Mouse (Mus musculus) left cerebral cortex, adult 18-20 months (tissue): ENCODE data around the gene Cyth2. TPM values are rescaled to one million over a fixed set of nuclear protein-coding genes. Genes with fewer than 3 reads are reported as not detected.

Experiments used
- DNase-seq, 2 experiments: peaks; one replicate each; pipeline ENCODE4 v3.0.0; 2021 to 2022; ENCODE audit warnings: low spot score in 2 of 2, mixed read lengths in 1 of 2
- total RNA-seq, 2 experiments: library from RNA; stranded (reverse); gene quantifications; 2 replicates each; pipeline ENCODE4 v1.2.3; 2021

Cyth2 gene
- total RNA-seq, 2 experiments from 2014 or later = 191 to 210 TPM

DNA sequence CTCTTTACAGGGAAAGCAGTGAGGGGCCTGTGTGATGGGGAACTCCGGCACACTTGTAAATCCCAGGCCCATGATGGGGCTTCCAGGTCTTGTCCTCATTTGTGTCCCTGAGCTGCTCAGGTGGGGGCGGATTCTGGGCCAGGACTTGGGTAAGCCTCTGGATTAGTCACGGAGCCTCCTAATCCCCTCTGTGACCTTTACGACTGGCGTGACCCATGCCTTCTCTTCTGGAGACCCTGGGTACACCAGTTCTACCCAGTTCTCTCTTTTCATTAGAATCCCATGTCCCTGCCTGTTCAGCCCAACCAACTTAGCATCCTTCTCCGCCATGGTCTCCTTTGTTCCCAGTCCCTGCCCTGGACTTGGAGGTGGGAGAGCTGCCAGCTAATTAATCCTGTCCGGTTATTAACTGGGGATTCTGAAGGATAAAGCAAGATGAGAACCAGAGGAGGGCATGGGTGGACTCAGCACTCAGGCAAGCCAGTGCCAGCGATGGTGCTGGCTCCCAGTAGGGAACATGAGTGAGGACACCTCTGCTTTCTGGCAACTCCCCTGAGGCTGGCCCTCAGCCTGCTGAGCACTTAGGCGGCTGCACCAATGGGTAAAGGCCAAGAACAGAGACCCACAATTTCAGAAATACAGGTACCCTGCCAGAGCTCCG lies 1.1 kb upstream of the Cyth2 start:
- DNase-seq = no peak

DNA sequence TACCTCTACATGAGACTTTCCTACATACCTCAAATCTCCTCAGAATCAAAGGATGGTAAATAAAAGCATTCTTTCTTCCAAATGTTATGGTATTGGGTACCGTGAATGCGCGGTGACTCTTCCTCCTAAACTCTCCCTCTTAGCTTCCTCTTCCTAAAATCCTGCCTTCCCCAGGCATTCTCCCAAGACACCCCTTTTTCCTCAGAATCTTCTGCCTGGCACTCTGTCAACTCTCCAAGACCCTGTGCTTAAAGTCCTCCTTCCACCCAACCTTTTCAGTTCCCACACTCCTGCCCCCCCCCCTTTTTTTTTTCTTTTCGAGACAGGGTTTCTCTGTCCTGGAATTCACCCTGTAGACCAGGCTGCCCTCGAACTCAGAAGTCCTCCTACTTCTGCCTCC lies 460 bp upstream of the Cyth2 start:
- DNase-seq = no peak

DNA sequence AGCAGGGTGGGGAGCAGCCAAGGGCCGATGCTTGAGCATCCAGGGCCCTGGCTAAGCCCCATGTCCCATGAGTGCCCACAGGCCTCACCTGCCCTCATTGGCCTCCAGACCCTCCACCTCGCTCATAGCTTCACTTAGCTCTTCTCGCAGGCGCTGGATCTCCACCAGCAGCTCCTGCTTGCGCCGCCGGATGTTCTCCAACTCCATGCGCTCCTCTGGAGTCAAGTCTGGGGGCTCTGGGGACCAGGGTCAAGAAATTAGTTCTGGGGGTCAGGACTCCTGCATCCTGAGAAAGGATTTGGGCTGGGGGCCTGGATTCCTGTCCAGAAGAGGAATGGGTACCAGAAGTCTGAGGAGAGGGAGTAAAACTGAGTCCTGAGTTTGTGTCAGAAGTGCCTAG lies 1.5 kb downstream of the Cyth2 start:
- no peak for DNase-seq

DNA sequence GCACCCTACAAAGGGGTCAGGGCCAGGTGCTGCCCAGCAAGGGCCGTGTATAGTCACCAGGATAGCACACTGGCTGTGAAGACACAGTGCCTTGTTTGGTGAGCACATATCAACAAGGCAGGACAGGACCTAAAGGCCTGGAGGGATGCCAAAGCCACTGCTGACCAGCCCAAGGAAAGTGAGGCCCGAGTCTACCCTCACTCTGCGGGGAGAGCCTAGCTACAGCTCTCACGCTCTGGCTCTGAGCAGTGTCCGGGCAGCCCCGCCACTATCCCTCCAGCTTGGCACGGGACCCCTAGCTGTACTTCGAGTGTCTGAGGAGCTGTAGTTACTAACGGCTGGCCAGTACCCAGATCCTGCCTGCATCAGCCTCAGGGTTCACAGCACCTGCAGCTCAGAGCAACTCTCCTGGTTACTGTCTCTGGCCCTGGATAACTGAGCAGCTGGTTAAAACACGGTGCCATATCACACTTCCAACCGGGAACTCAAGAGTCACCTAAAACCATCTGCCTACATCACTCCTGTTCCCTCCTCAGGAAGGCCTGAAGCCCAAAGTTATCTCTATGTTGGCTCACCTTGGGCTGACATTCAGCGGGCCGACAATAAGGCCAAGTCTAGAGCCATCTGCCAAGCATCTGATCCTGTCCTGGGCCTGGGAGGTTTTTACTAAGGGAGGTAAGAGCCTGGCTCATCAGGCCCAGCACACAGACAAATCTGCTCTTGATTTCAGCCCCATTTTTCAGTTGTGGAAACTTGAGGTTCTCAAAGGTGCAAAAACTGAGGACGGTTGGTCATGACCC lies 4.9 kb downstream of the Cyth2 start:
- DNase-seq = no peak

DNA sequence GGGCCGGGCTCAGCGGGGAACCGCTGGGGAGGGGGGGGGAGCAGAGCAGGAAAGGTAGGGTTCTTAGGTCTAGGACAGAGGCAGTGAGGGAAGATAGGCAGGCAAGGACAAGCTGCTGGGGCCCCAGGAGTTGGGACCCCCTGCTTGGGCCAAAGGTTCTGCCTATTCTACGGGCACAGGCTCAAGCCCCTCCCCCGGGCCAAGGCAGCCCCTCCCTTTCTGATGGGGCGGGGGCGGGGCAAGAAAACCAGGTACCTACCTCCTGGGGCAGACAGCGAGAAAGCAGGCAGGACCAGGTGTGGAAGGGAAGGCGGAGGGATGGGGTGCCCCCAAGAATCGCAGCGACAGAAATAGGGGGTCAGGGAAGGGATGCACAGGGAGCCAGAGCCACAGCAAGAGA lies 5.9 kb downstream of the Cyth2 start:
- DNase-seq = no peak

DNA sequence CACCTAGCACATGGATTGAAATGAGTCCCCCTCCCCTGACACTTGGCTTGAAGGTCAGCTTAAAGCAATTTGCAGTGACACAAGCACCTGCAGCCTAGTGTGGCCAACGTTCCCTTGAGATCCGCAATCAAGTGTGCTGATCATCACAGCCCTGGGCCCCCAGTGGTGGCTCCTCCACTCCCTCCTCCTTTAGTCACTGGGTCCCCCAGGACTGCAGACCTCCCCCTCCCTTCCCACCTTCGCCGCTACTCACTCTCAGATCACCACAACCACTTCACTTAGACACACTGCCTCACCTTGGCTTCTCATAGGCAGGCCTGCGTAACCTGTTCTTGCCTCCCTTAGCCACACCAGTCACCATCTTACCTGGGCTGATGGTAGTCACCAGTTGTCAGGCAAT lies 8.4 kb downstream of the Cyth2 start:
- no peak for DNase-seq

DNA sequence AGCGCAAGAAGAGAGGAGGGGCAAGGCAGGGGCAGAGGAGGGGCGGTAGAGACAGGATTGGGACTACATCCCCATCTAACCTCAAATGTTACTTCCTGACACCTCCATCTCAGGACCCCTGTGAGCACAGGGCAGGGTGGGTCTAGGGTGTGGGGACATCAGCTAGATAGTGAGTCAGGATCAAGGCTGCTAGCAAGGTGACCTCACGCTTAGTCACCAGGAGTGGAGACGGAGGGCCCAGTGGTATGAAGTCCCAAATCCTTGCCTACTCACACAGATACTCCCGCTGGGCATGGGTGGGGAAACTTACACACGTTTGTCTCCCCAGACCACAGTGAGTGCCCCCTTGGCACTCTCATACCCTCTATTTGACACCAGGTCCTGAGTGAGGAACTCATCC lies 11.8 kb downstream of the Cyth2 start:
- no peak for DNase-seq

DNA sequence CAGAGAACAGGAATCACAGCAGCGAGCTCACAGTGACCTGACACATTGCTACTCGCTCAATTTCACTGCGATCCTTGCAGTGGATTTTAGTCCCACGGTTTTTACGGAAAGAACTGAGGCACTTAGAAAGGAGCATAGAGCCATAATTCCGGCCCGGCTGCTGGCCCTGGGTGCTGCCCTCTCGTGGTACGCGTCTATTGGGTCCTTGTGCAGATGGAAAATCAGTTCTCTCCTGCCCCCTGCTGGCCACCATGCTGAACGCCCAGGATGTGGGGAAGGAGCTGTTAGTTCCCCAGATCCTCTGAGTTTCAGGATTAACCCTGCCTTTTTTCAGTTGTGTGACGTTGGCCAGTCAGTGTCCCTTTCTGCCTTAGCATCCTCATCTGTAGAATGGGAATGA lies 13.0 kb downstream of the Cyth2 start:
- DNase-seq = peak; percentile 94 to 97

DNA sequence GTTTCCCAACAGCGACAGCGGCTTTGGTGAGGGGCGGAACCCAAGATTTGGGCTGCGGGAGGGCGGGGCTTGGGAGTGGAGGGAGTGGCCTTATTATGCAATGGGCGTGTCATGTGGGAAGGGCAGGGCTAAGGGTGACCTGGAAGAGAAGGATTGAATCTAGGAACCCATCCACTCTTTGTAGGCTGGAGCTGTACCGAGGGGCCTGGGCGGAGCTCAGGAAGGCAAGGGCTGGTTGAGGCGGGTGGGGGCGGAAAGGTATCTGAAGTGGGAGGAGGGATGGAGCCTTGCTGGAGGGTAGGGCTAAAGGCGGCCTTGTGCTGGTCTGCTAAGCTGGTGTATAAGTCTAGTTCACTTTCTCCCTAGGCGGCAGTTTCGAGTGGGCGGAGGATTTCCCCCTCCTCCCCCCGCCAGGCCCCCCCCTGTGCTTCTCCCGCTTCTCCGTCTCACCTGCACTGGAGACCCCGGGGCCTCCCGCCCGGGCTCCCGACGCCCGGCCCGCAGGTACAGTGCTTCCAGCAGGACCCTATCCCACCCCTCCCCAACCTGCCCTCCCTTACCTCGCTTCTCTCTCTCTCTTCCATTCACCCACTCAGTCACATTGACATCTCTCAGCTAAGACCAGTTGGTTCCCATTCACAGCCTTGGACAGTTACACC lies 13.7 kb downstream of the Cyth2 start:
- no peak for DNase-seq

DNA sequence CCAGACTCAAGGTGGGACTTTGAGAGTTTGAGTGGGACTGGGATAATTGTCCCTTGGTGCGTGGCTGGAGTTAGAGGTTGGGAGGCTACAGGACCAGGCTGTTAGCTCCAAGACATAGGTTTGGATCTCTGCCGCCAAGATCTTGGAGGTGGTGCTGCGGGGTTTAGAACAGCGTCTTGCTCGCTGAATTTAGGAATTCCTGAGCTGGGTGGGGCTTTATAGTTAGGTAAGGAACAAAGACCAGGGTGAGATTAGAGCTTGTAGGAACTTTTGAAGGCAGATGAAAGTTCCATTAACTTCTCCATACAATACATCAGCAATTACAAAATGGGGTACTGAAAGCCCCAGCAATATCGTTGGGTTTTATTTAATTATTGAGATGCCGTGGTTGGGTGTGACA lies 14.4 kb downstream of the Cyth2 start:
- DNase-seq = no peak

DNA sequence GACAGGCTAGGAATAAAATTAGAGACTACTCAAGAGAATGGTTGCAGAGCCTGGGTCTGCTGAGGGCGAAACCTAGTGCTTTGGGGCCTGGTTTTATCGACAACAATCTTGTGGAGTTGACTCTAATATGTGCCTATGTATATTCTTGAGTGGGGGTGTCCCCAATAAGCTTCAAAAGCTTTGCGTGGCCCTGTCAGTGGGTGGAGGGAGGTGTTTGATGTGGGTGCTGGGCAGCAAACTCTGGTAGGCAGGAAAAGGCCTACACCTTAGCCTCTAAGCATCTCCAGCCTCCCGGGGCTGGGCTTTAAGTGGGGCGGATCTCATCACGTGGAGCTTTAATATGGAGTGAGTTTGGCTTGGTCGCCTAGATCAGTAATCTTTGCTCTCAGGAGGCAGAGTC lies 15.4 kb downstream of the Cyth2 start:
- no peak for DNase-seq

DNA sequence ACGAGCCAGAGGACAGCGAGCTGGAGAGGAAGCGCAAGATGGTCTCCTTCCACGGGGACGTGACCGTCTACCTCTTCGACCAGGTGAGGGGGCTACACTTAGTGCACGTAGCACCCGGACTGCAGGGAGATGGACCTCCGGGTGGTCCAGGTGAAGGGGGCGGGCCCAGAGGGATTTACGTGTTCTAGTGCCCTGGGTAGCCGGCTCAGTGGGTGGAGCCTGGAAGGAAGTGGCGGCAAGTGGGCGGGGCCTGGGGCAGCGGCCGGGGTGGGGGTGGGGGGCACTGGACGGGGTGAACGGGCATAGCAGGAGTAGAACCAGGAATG lies 15.9 kb downstream of the Cyth2 start:
- DNase-seq = no peak

DNA sequence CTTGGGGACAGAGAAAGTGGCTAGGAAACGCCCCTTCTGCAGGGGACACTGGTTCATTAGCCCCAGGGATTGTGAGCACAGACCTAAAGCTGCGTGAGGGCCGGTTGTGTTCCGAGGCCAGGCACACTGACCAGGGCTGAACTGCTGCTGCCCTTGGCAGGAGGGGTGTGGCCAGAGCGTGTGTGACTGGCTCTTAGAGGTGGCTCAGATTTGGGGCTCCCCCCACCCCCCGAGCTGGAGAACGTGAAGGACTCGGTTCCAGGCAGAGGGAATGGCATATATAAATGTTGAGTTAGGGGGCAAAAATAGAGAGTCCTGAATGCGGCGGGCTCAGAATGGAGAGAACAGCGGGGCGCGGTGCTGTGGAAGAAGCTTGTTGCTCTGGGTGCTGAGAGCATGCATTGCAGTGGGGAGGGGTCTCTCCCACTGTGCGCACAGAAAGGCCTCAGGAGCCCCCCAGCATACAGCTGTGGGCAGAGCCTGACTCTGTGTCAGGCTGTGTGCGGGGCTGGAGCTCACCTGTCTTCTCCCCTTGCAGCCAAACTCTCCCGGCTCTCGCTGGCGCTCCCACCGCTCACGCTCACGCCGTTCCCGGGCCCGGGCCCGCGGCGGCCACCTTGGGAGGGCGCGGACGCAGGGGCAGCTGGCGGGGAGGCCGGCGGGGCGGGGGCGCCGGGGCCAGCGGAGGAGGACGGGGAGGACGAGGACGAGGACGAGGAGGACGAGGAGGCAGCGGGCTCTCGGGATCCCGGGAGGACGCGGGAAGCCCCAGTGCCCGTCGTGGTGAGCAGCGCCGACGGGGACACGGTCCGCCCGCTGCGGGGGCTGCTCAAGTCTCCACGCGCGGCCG lies 16.5 kb downstream of the Cyth2 start:
- DNase-seq = no peak

DNA sequence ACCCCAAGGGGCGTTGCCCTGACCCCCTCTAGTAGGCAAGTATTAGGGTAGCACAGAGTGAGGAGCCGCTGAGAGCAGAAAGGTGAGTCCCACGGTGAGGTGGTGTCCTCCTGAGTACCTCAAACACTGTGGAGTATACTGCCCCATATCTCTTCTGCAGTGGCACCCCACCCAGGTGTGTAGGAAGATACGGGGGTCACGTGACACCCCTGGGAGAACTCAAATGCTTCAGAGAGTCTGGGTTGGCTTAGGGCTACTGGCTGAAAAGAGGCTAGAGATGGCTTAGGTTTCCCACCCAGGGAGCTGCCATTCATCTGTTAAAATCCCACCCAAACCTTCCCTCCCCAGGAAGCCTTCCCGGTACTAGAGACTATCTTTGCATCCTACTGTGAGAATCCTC lies 17.4 kb downstream of the Cyth2 start:
- no peak for DNase-seq

DNA sequence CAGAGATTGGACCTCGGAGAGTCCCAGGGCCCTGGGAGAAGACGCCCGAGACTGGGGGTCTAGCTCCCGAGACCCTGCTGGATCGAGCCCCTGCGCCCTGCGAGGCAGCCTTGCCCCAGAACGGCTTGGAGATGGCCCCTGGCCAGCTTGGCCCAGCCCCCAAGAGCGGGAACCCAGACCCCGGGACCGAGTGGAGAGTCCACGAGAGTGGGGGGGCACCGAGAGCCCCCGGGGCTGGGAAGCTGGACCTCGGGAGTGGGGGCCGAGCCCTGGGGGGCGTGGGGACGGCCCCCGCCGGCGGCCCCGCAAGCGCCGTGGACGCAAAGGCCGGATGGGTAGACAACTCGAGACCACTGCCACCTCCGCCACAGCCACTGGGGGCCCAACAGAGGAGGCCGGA lies 19.4 kb downstream of the Cyth2 start:
- DNase-seq = no peak

DNA sequence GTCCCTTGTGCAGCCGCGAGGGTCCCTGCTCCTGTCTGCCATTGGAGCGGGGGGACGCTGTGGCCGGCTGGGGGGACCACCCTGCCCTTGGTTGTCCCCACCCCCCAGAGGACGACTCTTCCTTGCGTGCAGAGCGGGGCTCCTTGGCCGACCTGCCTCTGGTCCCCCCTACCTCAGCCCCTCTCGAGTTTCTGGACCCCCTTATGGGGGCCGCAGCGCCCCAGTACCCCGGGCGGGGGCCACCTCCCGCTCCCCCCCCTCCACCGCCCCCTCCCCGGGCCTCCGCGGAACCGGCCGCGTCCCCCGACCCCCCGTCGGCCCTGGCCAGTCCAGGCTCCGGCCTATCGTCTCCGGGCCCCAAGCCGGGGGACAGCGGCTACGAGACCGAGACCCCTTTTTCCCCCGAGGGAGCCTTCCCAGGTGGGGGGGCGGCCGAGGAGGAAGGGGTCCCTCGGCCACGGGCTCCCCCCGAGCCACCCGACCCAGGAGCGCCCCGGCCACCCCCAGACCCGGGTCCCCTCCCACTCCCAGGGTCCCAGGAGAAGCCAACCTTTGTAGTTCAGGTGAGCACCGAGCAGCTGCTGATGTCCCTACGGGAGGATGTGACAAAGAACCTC lies 20.3 kb downstream of the Cyth2 start:
- DNase-seq = no peak

DNA sequence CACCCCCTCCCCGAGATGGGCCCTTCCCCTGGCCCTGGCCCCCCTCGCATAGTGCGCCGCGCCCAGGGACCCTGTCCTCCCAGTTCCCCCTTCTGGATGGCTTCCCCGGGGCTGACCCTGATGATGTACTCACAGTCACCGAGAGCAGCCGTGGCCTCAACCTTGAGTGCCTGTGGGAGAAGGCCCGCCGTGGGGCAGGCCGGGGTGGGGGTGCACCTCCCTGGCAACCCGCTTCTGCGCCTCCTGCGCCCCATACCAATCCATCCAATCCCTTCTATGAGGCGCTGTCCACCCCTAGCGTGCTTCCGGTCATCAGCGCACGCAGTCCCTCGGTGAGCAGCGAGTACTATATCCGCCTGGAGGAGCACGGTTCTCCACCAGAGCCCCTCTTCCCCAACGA lies 21.1 kb downstream of the Cyth2 start:
- no peak for DNase-seq

DNA sequence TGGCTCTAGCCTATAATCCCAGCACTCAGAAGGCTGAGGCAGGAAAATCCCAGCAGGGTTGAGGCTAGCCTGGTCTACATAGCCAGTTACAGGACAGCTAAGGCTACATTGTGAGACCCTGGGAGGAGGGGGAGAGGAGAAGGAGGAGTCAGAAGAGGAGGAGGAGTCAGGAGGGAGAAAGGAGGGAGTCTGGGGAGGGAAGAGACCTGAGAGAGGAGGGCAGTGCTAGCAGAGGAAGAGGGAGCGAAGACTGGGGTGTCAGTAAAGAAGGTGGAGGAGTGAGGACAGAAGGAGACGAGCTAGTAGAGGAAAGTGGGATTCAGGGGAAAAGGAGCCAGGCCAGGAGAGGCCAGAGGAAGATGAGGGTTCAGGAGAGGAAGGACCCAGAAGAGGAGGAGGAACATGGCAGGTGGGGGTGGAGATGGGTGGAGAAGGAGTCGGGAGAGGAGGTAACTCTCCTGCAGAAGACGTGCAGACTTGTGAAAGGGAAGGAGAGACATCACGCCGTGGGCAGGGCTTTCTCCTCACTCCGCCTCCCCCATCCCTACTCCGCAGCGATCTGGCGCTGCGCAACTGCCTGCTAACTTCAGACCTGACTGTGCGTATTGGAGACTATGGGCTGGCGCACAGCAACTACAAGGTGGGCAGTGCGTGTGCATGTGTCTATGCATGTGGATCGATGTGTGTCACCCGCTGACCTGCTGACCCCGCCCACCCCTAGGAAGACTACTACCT lies 22.5 kb downstream of the Cyth2 start:
- no peak for DNase-seq

DNA sequence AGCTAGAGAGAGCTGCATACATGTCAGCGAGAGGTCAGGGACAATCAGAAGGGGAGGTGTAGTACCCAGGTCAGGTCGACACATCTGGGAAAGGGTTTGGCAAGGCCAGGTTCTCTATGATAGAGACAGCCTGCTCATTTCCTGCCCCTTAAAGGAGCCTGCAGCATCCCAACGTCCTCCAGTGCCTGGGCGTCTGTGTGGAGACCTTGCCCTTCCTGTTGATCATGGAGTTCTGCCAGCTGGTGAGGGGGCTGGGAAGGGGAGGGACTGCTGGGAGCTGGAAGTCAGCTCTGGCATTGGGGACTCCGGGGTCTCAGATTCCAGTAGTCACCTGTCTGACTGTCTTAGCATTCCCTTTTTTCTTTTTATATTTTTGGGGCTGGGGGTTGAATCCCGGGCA lies 23.7 kb downstream of the Cyth2 start:
- no peak for DNase-seq

DNA sequence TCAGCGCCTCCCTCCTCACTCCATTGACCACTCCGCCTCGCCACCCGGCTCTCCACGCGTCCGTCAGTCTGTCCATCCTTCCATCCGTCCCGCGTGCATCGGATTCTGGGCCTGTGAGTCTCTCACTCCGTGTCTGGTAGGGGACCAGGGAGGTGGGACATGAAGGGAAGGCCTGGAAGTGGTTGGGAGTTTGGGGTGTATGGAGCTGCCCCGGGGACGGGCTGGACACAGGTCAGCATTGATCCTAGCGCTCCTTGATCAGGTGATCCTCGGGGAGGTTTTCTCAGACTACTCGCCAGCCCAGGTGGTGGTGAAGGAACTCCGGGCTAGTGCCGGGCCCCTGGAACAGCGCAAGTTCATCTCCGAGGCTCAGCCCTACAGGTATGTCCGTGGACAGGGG lies 26.7 kb downstream of the Cyth2 start:
- no peak for DNase-seq
